Mouse (Mus musculus) 416B (cell line): Measurements from ENCODE around the gene Rdh13.
"Not testable (repeated sequence)": the region's sequence is repeated elsewhere in the genome, so short reads cannot be mapped to it uniquely, and the experiment has no call there.

Experiments used
- DNase-seq: peaks from one replicate; pipeline ENCODE4 v3.0.0; 2011; ENCODE audit warnings: low read depth

The Rdh13 gene

DNA sequence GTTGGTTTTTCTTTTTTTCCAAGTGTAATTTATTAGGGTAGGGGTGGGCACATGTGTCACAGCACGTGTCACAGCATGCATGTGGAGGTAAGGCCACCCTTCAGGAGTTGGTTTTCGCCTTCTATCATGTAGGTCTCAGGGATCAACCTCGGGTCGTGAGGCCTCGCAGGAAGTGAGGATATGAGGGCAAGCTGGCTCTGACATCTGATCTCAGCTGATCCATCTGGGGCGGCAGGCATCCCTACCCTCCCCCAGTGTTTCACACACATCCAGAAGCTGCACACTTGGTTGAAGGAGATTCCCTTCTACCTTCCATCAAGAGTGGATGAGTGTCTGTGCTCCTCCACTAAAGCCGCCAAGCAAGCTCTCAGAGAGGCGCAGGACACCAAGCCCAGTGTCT lies 13.4 kb downstream of the Rdh13 start:
- DNase-seq, result no peak

DNA sequence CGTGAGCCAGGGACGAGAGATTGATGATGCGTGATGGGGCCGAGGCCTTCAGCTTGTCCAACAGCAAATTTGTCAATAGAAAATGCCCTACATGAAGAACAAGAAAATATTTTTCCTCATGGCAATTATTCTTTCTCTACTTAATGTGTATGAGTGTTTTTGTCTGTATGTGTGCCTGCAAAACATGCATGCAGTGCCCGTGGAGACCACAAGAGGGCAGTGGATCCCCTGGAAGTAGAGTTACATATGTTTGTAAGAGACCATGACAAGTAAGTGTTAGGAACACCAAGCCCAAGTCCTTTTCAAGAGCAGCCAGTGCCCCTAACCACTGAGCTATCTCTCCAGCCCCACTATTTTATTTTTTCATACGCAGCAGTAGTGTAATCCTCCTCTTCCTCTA lies 13.9 kb downstream of the Rdh13 start:
- DNase-seq, result peak; percentile 82

DNA sequence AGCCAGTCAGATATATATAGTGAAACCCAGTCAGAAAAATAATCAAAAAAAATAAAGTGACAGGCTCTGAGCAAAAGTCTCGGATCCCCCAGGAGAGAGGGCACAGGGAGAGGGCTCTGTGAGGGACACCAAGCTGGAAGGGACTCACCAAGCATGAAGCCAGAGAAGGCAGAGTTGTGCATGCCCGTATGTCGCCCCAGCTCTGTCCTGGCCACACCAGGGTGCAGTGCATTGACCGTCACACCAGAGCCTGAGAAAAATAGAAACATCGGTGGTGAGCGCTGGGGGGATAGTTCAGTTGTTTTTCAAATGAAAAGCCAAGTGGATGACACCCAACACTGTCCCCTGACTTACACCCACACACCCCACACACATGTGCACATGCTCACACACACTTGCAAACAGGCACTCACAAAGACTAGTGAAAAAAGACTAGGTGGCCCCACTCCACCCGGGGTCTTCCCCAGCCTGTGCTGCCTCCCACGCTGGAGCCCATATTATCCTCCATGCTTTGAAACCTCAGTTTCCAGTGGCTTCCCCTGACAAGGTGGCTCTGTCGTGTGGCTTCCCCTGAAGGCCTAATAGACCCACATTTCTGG lies 15.1 kb downstream of the Rdh13 start:
- DNase-seq, result no peak

DNA sequence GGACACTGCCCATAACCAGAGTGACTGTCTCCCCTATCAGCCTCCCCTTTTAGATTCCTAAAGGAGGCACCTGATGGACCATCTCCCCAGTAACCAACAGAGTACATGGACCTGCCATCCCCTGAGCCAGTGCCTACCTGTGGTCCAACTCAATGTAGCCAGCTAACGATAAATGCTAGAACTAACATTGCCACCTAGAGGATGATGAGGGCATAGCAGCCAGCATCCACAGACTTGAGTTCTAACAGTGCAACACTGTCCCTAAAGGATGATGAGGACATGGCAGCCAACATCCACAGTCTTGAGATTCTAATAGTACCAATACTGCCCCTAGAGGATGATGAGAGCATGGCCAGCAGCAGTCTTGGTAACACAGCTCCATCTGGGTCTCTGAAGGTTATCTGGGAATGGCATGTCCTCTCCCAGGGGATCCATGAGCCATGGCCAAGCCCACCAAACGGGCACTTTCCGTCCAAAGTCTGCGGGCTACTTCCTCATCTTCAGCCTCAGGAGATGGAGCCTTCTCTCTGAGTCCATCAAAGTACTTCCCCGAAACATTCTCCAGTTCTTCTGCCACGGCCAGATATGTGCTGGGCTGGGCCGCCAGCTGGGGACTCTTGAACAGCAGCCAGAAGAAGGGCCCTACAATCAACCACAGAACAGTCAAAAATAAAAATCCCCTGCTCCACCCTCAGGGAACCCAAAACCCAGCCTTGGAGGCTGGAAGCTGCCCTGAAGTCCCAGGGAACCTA lies 18.1 kb downstream of the Rdh13 start:
- peak; percentile 96 for DNase-seq

DNA sequence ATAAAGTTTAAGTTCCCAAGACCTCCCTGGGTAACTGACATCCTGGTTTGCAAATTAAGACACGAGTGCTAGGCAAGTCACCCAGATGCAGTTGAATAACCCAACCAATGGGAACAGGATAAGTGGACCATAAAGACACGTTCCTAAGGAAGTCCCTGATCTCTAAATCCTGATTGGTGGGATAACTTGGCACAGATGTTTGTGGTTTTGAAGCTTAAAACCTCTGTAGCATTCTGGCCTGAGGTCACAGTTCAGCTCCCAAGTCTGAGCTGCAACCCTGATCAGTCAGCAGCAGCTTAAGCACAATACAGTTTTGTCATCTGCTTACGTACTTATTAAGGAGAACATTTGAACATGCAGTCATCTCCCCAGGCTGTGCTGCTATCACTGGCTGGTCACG lies 25.2 kb downstream of the Rdh13 start:
- peak; percentile 43 for DNase-seq

DNA sequence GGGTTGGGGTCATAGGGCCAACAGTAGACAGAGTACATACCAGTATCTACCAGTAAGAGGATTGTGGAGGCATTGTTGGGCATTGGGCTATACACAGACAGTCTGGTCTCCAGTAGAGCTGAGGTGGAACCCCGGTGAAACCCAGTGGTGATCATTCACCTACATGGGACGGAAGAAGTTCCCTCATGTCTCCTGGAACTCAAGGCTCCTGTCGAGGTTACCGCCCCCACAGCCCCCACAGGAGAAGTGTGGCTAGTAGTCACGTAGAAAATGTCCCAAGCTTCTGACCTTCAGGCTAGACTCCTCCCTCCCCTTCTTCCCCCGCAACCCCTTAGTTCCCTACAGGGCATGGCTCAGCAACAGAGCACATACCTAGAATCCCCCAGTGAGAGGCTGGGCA lies 25.8 kb downstream of the Rdh13 start:
- DNase-seq, result no peak

DNA sequence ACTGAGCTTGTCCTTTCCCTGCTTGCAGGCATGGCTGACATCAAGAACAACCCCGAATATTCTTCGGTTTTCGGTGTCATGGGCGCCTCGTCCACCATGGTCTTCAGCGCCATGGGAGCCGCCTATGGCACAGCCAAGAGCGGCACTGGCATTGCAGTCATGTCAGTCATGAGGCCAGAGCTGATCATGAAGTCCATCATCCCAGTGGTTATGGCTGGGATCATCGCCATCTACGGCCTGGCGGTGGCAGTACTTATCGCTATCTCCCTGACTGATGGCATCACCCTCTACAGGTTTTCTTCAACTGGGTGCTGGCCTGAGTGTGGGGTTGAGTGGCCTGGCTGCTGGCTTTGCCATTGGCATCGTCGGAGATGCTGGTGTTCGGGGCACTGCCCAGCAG lies 33.0 kb downstream of the Rdh13 start:
- not testable (repeated sequence) for DNase-seq

DNA sequence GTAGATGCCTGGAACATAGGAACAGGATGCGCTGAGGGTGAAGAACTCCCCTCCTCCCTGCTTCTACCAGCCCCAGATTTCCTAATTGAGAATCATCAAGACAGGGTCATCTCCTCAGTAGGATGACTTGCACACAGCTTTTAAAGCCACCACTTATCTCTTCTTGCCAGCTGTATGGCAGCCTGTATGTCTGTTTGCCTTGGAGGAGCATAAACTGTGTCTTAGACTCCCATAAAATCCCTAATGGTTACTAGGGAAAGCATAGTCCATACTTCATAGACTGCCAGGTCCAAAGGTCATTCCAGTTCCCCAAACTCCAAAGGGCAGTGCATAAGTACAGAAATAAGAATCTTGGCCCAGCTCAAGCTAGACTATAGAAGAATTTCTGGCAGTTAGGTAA lies 47.7 kb downstream of the Rdh13 start, which contains the start of gene Gp6:
Gp6 (minus strand) TSS at position 15 of the 400 bp plus-strand sequence.
- DNase-seq, result no peak
